Mouse (Mus musculus) ES-E14 (cell line): ENCODE data around the gene Lmnb2. TPM values are rescaled to one million over a fixed set of nuclear protein-coding genes. Genes with fewer than 3 reads are reported as not detected.

ENCODE experiments used
- DNase-seq: peaks from one replicate; pipeline ENCODE4 v3.0.0-alpha.2; 2013; ENCODE audit warnings: low read depth, low spot score
- H3K27ac ChIP-seq: 2 replicates; pipeline ENCODE4 v1.5.1; 2012; ENCODE audit warnings: low read depth, mild to moderate bottlenecking, low read length, moderate library complexity, mixed read lengths; ENCODE audit not compliant: poor library complexity, insufficient read depth, severe bottlenecking
- H3K36me3 ChIP-seq: 2 replicates; pipeline ENCODE4 v1.6.1; 2012; ENCODE audit warnings: mild to moderate bottlenecking, low read length, moderate library complexity, mixed read lengths; ENCODE audit not compliant: control insufficient read depth, poor library complexity, insufficient read depth, severe bottlenecking
- H3K4me1 ChIP-seq, 2 experiments: fragments of 150-350 bp in 1 of 2; sonication (generic) in 1 of 2; 2 replicates each; pipeline ENCODE4 v1.6.1; 2012; ENCODE audit warnings: low read length in 2 of 2, mild to moderate bottlenecking in 1 of 2, mixed read lengths in 1 of 2; ENCODE audit not compliant: control insufficient read depth in 2 of 2, insufficient read depth in 2 of 2, poor library complexity in 1 of 2
- H3K4me3 ChIP-seq, 2 experiments: fragments of 150-350 bp in 1 of 2; sonication (generic) in 1 of 2; 2 replicates each; pipeline ENCODE4 v1.5.1; 2012; ENCODE audit warnings: low read length in 2 of 2, low read depth in 1 of 2, mild to moderate bottlenecking in 1 of 2, mixed read lengths in 1 of 2; ENCODE audit not compliant: insufficient read depth in 1 of 2, poor library complexity in 1 of 2, severe bottlenecking in 1 of 2
- H3K9ac ChIP-seq: 2 replicates; pipeline ENCODE4 v1.6.1; 2012; ENCODE audit warnings: low read depth, mild to moderate bottlenecking, low read length, mixed read lengths; ENCODE audit not compliant: poor library complexity, insufficient read depth, severe bottlenecking
- H3K9me3 ChIP-seq: fragments of 150-350 bp; sonication (generic); 2 replicates; pipeline ENCODE4 v1.6.1; 2012; ENCODE audit warnings: low read depth, mild to moderate bottlenecking, low read length; ENCODE audit not compliant: control insufficient read depth, insufficient read depth
- CHD2 ChIP-seq: IDR thresholded peaks from 2 replicates; pipeline ENCODE4 v1.6.1; 2014; ENCODE audit warnings: mild to moderate bottlenecking, low read depth, low read length, inconsistent platforms
- HCFC1 ChIP-seq: IDR thresholded peaks from 2 replicates; pipeline ENCODE4 v1.6.1; 2012; ENCODE audit warnings: low read length, inconsistent platforms, borderline replicate concordance; ENCODE audit not compliant: insufficient read depth
- MAFK ChIP-seq: IDR thresholded peaks from 2 replicates; pipeline ENCODE4 v1.6.1; 2014; ENCODE audit warnings: mild to moderate bottlenecking, low read depth, low read length, inconsistent platforms; ENCODE audit not compliant: insufficient read depth
- ZC3H11A ChIP-seq: IDR thresholded peaks from 2 replicates; pipeline ENCODE4 v1.6.1; 2012; ENCODE audit warnings: low read depth, mild to moderate bottlenecking, inconsistent platforms, low read length, borderline replicate concordance
- ZNF384 ChIP-seq: IDR thresholded peaks from 2 replicates; pipeline ENCODE4 v1.6.1; 2012; ENCODE audit warnings: low read depth, low read length, inconsistent platforms
- in situ Hi-C, 2 experiments: fragments of 600-800 bp; cut with MboI; formaldehyde crosslinking; loops; one replicate each; pipeline ENCODE4 v1.15.1; 2025; ENCODE audit warnings: low sequenced_read_pairs in 2 of 2, inconsistent platforms in 1 of 2; ENCODE audit not compliant: unreplicated experiment in 2 of 2
- total RNA-seq: library from RNA; depleted of rRNA; stranded (reverse); fragments of 300-350 nt; gene quantifications from 2 replicates; pipeline ENCODE4 v1.2.3, GENCODE M21; 2012

Gene Lmnb2
- total RNA-seq, 1 experiment = 66.5 TPM

DNA sequence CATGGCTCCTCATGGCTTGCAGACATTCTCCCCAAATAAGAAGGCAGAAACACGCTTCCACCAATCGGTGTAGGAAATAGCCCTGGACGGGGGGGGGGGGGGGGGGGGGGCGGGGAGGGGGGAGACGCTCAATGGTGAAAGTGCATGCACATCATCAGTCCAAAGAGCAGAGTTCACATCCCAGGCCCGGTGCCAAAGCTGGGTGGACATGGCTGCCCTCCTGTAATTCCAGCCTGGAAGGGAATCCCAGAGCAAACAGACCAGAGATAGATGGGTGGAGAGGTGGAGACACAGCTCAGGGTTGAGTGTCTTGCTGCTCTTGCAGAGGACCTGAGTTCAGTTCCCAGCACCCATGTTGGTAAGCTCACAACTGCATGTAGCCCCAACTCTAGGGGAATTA is 47.1 kb downstream of the Lmnb2 start:
- Histone ChIP-seq H3K27ac (no peak overlapping the region), H3K4me3 (no peak overlapping the region), H3K9me3 (no peaks in the 10 kb centered on the region), H3K4me1 (peaks cover 0 to 3% of the 10 kb centered on the region in 2 experiments; a peak in 1 of 4 replicates), H3K36me3 (peaks cover 9% of the 10 kb centered on the region; the same call in 1 of the 2 replicates), H3K9ac (no peak overlapping the region)
- in situ Hi-C loops = no loop called here
- no peak for DNase-seq
- TF ChIP-seq HCFC1 (no peak), ZC3H11A (no peak), MAFK (no peak), ZNF384 (no peak), CHD2 (no peak)

DNA sequence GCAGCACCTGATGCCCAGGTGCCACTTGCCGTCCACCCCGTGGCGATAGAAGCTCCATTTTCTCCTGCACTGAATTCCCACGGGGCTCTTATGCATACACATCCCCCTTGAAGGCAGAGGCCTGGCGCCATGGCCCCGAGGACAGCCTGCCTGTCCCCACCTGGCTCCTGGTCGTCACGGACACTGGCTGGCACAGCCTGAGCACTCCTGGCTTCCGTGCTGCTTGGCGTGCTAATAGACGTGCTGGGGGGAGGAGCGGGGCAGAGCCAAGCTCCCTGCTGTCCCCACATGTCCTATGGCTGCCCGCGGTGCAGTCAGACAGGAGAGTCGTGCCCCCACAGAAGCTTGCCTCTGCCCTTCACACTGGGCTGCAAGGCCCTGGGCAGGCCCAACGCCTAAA is 53.6 kb downstream of the Lmnb2 start:
- H3K9me3 ChIP-seq = no peaks in the 10 kb centered on the region
- H3K4me3 ChIP-seq = peak overlapping the region in 1 of 2 experiments; percentile 5; a peak in 1 of 4 replicates
- TF ChIP-seq MAFK (no peak), ZNF384 (no peak), CHD2 (no peak), ZC3H11A (no peak), HCFC1 (no peak)
- no peaks in the 10 kb centered on the region for H3K4me1 ChIP-seq
- peaks cover 17% of the 10 kb centered on the region; the same call in 1 of the 2 replicates for H3K36me3 ChIP-seq
- no peak overlapping the region for H3K9ac ChIP-seq
- no peak overlapping the region for H3K27ac ChIP-seq
- in situ Hi-C loops = no loop called here
- DNase-seq = no peak

DNA sequence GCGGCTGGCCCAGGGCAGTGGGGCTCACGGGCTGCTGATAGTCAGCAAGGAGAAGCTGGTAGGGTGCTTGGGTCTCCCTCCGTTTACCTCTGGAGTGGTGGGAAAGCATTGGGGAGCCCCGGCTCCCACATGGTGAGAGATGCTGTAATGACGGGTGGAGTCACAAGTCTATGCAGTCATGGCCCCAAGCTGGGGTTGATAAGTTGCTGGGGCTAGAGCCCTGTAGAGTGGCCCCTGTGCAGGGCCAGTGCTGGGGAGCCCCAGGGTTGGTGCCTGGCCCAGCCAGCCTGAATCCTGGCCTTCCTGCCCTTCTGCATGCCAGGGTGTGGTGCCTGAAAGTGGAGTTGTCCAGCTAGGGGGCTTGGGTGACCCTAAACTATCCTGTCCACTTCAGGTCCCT is 55.7 kb downstream of the Lmnb2 start:
- Histone ChIP-seq H3K4me1 (no peaks in the 10 kb centered on the region), H3K9me3 (no peaks in the 10 kb centered on the region), H3K36me3 (peaks cover 11% of the 10 kb centered on the region; the same call in 1 of the 2 replicates), H3K27ac (no peak overlapping the region), H3K4me3 (no peak overlapping the region), H3K9ac (no peak overlapping the region)
- TF ChIP-seq ZNF384 (no peak), ZC3H11A (no peak), CHD2 (no peak)
- DNase-seq = no peak
- in situ Hi-C loops = no loop called here

DNA sequence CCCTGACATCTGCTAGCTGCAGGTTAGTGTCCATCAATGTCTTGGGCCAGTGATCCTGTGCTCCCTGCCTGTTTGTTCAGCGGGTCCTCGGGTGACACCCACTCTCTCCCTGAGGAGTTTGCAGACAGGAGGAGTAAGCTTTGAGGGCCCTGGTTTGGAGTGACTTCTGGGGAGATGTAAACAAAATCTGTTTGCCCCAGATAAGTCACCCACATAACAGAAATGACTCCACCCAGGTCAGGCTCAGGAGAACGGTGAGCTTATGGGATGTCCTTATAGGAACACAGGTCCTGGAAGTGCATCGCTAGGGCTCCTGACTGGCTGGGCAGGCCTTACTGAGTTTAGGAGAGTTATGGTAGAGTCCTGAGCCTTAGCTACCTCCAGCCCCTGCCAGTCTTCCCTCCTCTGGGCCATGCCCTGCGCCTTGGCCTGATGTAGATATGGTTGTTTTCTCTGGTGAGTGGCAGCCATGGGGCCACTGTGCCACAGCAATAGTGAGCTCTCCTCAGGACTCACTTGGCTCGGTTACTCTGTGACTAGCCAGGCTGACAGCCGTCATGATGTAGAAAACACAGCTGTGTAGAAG is 59.6 kb downstream of the Lmnb2 start:
- no peak for DNase-seq
- Histone ChIP-seq H3K4me3 (no peak overlapping the region), H3K9ac (no peak overlapping the region), H3K36me3 (peaks cover 8% of the 10 kb centered on the region), H3K4me1 (peaks cover 3 to 5% of the 10 kb centered on the region in 2 experiments; a peak in 2 of 4 replicates), H3K9me3 (no peaks in the 10 kb centered on the region), H3K27ac (no peak overlapping the region)
- TF ChIP-seq ZNF384 (no peak), HCFC1 (no peak), ZC3H11A (no peak), MAFK (no peak), CHD2 (no peak)
- in situ Hi-C loops = no loop called here

DNA sequence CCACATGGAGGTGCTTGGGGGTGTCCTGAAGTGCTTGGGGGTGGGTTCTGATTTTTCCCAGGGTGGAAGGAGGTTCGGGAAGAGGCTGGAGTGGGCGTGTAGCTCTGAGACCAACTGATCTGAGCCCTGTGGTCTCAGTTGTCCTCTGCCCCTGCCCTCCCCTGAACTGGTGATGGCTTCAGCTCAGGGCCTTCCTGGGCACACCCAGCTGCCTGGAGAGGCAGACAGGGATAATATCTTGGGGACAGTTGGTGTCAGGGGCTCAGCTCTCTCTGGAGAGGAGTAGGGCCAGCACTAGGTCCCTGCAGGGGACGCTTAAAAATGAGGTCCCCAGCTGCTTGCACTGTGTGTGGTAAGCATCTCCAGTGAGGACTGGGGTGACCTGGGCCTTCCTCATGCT is 60.2 kb downstream of the Lmnb2 start:
- DNase-seq = no peak
- no peak overlapping the region for H3K27ac ChIP-seq
- TF ChIP-seq ZC3H11A (no peak), CHD2 (no peak), HCFC1 (no peak), ZNF384 (no peak), MAFK (no peak)
- peaks cover 11% of the 10 kb centered on the region for H3K36me3 ChIP-seq
- H3K4me3 ChIP-seq = no peak overlapping the region
- H3K4me1 ChIP-seq = peaks cover 3 to 5% of the 10 kb centered on the region in 2 experiments; a peak in 2 of 4 replicates
- no peak overlapping the region for H3K9ac ChIP-seq
- in situ Hi-C loops = no loop called here
- no peaks in the 10 kb centered on the region for H3K9me3 ChIP-seq
